Mouse (Mus musculus) MEL (cell line): ENCODE data around the gene Tesmin. TPM values are rescaled to one million over a fixed set of nuclear protein-coding genes. Genes with fewer than 3 reads are reported as not detected.

Experiments
- DNase-seq: peaks from one replicate; pipeline ENCODE4 v3.0.0; 2011; ENCODE audit warnings: low read depth, low spot score
- H3K27ac ChIP-seq: 2 replicates; pipeline ENCODE4 v1.5.1; 2012; ENCODE audit warnings: low read depth, mild to moderate bottlenecking, control low read depth, low read length, moderate library complexity; ENCODE audit not compliant: control insufficient read depth
- H3K27me3 ChIP-seq, 2 experiments: fragments of 150-350 bp in 1 of 2; sonication (generic) in 1 of 2; 2 replicates each; pipeline ENCODE4 v1.6.1; 2012; ENCODE audit warnings: low read length in 2 of 2, mild to moderate bottlenecking in 2 of 2, improper control_type of control experiment in 1 of 2, moderate library complexity in 1 of 2; ENCODE audit not compliant: insufficient read depth in 2 of 2, control insufficient read depth in 1 of 2
- H3K36me3 ChIP-seq, 2 experiments: 2 replicates each; pipeline ENCODE4 v1.6.1; 2012 to 2014; ENCODE audit warnings: low read length in 2 of 2, improper control_type of control experiment in 1 of 2, inconsistent platforms in 1 of 2, mild to moderate bottlenecking in 1 of 2; ENCODE audit not compliant: insufficient read depth in 2 of 2, control insufficient read depth in 1 of 2
- H3K4me1 ChIP-seq, 2 experiments: fragments of 150-350 bp in 1 of 2; sonication (generic) in 1 of 2; 2 replicates each; pipeline ENCODE4 v1.6.1; 2012; ENCODE audit warnings: low read length in 2 of 2, improper control_type of control experiment in 1 of 2, mild to moderate bottlenecking in 1 of 2; ENCODE audit not compliant: insufficient read depth in 2 of 2, control insufficient read depth in 1 of 2
- H3K4me3 ChIP-seq, 2 experiments: fragments of 150-350 bp in 1 of 2; sonication (generic) in 1 of 2; 2 replicates each; pipeline ENCODE4 v1.5.1; 2012; ENCODE audit warnings: low read depth in 2 of 2, low read length in 2 of 2, mild to moderate bottlenecking in 2 of 2, moderate library complexity in 2 of 2, control low read depth in 1 of 2, improper control_type of control experiment in 1 of 2; ENCODE audit not compliant: control insufficient read depth in 1 of 2, insufficient read depth in 1 of 2
- H3K79me2 ChIP-seq: 2 replicates; pipeline ENCODE4 v1.6.1; 2012; ENCODE audit warnings: mild to moderate bottlenecking, low read length, moderate library complexity; ENCODE audit not compliant: control insufficient read depth, poor library complexity, insufficient read depth
- H3K9ac ChIP-seq: 2 replicates; pipeline ENCODE4 v1.6.1; 2012; ENCODE audit warnings: low read depth, mild to moderate bottlenecking, control low read depth, low read length, moderate library complexity; ENCODE audit not compliant: control insufficient read depth, poor library complexity, severe bottlenecking
- H3K9me3 ChIP-seq: fragments of 150-350 bp; sonication (generic); replicated peaks from 2 replicates; pipeline ENCODE4 v1.6.1; 2012; ENCODE audit warnings: mild to moderate bottlenecking, low read length, improper control_type of control experiment, moderate library complexity; ENCODE audit not compliant: insufficient read depth
- BHLHE40 ChIP-seq: IDR thresholded peaks from 2 replicates; pipeline ENCODE4 v1.6.1; 2012; ENCODE audit warnings: low read depth, mild to moderate bottlenecking, inconsistent platforms, low read length, improper control_type of control experiment, borderline replicate concordance
- CHD1 ChIP-seq: IDR thresholded peaks from 2 replicates; pipeline ENCODE4 v1.6.1; 2012; ENCODE audit warnings: low read depth, mild to moderate bottlenecking, inconsistent platforms, low read length, improper control_type of control experiment
- CHD2 ChIP-seq: IDR thresholded peaks from 2 replicates; pipeline ENCODE4 v1.6.1; 2011; ENCODE audit warnings: low read length, improper control_type of control experiment
- CTCF ChIP-seq, 3 experiments: IDR thresholded peaks in 2 of 3; conservative IDR thresholded peaks in 1 of 3; 2 replicates each; pipeline ENCODE4 v1.5.1; 2011 to 2012; ENCODE audit warnings: low read length in 3 of 3, low read depth in 2 of 3, mild to moderate bottlenecking in 2 of 3, improper control_type of control experiment in 1 of 3, inconsistent platforms in 1 of 3, mixed read lengths in 1 of 3, moderate library complexity in 1 of 3; ENCODE audit not compliant: control insufficient read depth in 1 of 3, insufficient read depth in 1 of 3, poor library complexity in 1 of 3, severe bottlenecking in 1 of 3
- ELF1 ChIP-seq: IDR thresholded peaks from 2 replicates; pipeline ENCODE4 v1.6.1; 2014; ENCODE audit warnings: low read depth, mild to moderate bottlenecking, inconsistent platforms, low read length, improper control_type of control experiment, moderate library complexity
- GABPA ChIP-seq: IDR thresholded peaks from 2 replicates; pipeline ENCODE4 v1.6.1; 2012; ENCODE audit warnings: low read depth, mild to moderate bottlenecking, inconsistent platforms, low read length, improper control_type of control experiment, moderate library complexity
- HCFC1 ChIP-seq: IDR thresholded peaks from 2 replicates; pipeline ENCODE4 v1.6.1; 2012; ENCODE audit warnings: low read depth, mild to moderate bottlenecking, inconsistent platforms, low read length, improper control_type of control experiment, moderate library complexity
- JUND ChIP-seq: IDR thresholded peaks from 2 replicates; pipeline ENCODE4 v1.6.1; 2011; ENCODE audit warnings: low read depth, mild to moderate bottlenecking, improper control_type of control experiment, low read length
- KAT2A ChIP-seq: conservative IDR thresholded peaks from 2 replicates; pipeline ENCODE4 v1.6.1; 2012; ENCODE audit warnings: low read depth, low read length, improper control_type of control experiment, inconsistent platforms
- MAFK ChIP-seq: IDR thresholded peaks from 2 replicates; pipeline ENCODE4 v1.6.1; 2011; ENCODE audit warnings: low read depth, mild to moderate bottlenecking, low read length, improper control_type of control experiment, borderline replicate concordance
- MXI1 ChIP-seq: IDR thresholded peaks from 2 replicates; pipeline ENCODE4 v1.6.1; 2011; ENCODE audit warnings: mild to moderate bottlenecking, low read depth, low read length, improper control_type of control experiment
- NRF1 ChIP-seq: IDR thresholded peaks from 2 replicates; pipeline ENCODE4 v1.6.1; 2014; ENCODE audit warnings: low read depth, mild to moderate bottlenecking, inconsistent platforms, low read length, improper control_type of control experiment, moderate library complexity; ENCODE audit not compliant: poor library complexity, insufficient read depth, severe bottlenecking
- POLR2A ChIP-seq, 2 experiments: IDR thresholded peaks; 2 replicates each; pipeline ENCODE4 v1.6.1; 2011 to 2012; ENCODE audit warnings: low read length in 2 of 2, mild to moderate bottlenecking in 2 of 2, control low read depth in 1 of 2, improper control_type of control experiment in 1 of 2, low read depth in 1 of 2, moderate library complexity in 1 of 2; ENCODE audit not compliant: control insufficient read depth in 1 of 2, insufficient read depth in 1 of 2, poor library complexity in 1 of 2
- POLR2AphosphoS2 ChIP-seq: IDR thresholded peaks from 2 replicates; pipeline ENCODE4 v1.6.1; 2011; ENCODE audit warnings: low read length, improper control_type of control experiment
- POLR2AphosphoS5 ChIP-seq: IDR thresholded peaks from 2 replicates; pipeline ENCODE4 v1.6.1; 2012; ENCODE audit warnings: low read depth, borderline replicate concordance, mild to moderate bottlenecking, inconsistent platforms, low read length, moderate library complexity, mixed read lengths
- RAD21 ChIP-seq: IDR thresholded peaks from 2 replicates; pipeline ENCODE4 v1.6.1; 2011; ENCODE audit warnings: mild to moderate bottlenecking, low read depth, low read length, improper control_type of control experiment
- RCOR1 ChIP-seq: IDR thresholded peaks from 2 replicates; pipeline ENCODE4 v1.6.1; 2012; ENCODE audit warnings: low read depth, mild to moderate bottlenecking, inconsistent platforms, low read length, improper control_type of control experiment
- SMC3 ChIP-seq: IDR thresholded peaks from 2 replicates; pipeline ENCODE4 v1.6.1; 2011; ENCODE audit warnings: low read depth, low read length, improper control_type of control experiment
- TAL1 ChIP-seq: IDR thresholded peaks from 2 replicates; pipeline ENCODE4 v1.6.1; 2012; ENCODE audit warnings: mild to moderate bottlenecking, inconsistent platforms, low read length, moderate library complexity, mixed read lengths
- TBP ChIP-seq: IDR thresholded peaks from 2 replicates; pipeline ENCODE4 v1.8.0; 2011; ENCODE audit warnings: low read depth, low read length, improper control_type of control experiment
- TCF12 ChIP-seq: IDR thresholded peaks from 2 replicates; pipeline ENCODE4 v1.6.1; 2014; ENCODE audit warnings: low read depth, mild to moderate bottlenecking, inconsistent platforms, low read length, improper control_type of control experiment, moderate library complexity
- UBTF ChIP-seq: IDR thresholded peaks from 2 replicates; pipeline ENCODE4 v1.6.1; 2012; ENCODE audit warnings: low read depth, mild to moderate bottlenecking, inconsistent platforms, low read length, improper control_type of control experiment, moderate library complexity, borderline replicate concordance; ENCODE audit not compliant: insufficient read depth
- USF2 ChIP-seq, 2 experiments: IDR thresholded peaks; 2 replicates each; pipeline ENCODE4 v1.6.1; 2011 to 2012; ENCODE audit warnings: improper control_type of control experiment in 2 of 2, low read length in 2 of 2, borderline replicate concordance in 1 of 2, inconsistent platforms in 1 of 2, low read depth in 1 of 2, mild to moderate bottlenecking in 1 of 2; ENCODE audit not compliant: insufficient read depth in 1 of 2
- ZC3H11A ChIP-seq: IDR thresholded peaks from 2 replicates; pipeline ENCODE4 v1.6.1; 2012; ENCODE audit warnings: low read depth, mild to moderate bottlenecking, inconsistent platforms, low read length, improper control_type of control experiment
- ZNF384 ChIP-seq: IDR thresholded peaks from 2 replicates; pipeline ENCODE4 v1.6.1; 2012; ENCODE audit warnings: low read depth, mild to moderate bottlenecking, inconsistent platforms, low read length, improper control_type of control experiment
- polyA plus RNA-seq, 2 experiments: library from polyadenylated mRNA; stranded (reverse) in 1 of 2; unstranded in 1 of 2; fragments of >175 nt in 1 of 2; fragments of >200 nt in 1 of 2; gene quantifications; 2 replicates each; pipeline versions ENCODE4 v1.2.1 to v1.2.4; 2012; ENCODE audit warnings: low replicate concordance in 2 of 2, low read depth in 1 of 2; ENCODE audit not compliant: insufficient read length in 2 of 2, insufficient read depth in 1 of 2, missing spikeins in 1 of 2
- total RNA-seq: library from RNA; depleted of rRNA; stranded (reverse); fragments of 300-350 nt; gene quantifications from 2 replicates; pipeline ENCODE4 v1.2.3, GENCODE M21; 2012

Gene Tesmin
- total and polyA plus RNA-seq, 3 experiments: 2.1 to 2.2 TPM; not detected in 1

GRCm38 (mm10) chr19:3405531-3406281 is 17.0 kb downstream of the Tesmin start:
- Histone ChIP-seq H3K36me3 (no peaks in the 10 kb centered on the region), H3K9ac (no peak overlapping the region), H3K4me1 (no peaks in the 10 kb centered on the region), H3K79me2 (no peaks in the 10 kb centered on the region), H3K9me3 (no peaks in the 10 kb centered on the region), H3K4me3 (no peak overlapping the region), H3K27ac (no peak overlapping the region), H3K27me3 (no peaks in the 10 kb centered on the region)
- DNase-seq: no peak
- TF ChIP-seq RAD21 (no peak), CHD2 (no peak), RCOR1 (no peak), SMC3 (no peak), GABPA (no peak), POLR2A (IDR thresholded peaks at IDR 0.05; ENCODE audit: control insufficient read depth in 1 of 2, insufficient read depth in 1 of 2, low read depth in 1 of 2, low read length in 2 of 2, poor library complexity in 1 of 2) (no peak), TBP (no peak), BHLHE40 (no peak), POLR2AphosphoS5 (no peak), MXI1 (no peak), USF2 (IDR thresholded peaks at IDR 0.05; ENCODE audit: borderline replicate concordance in 1 of 2, insufficient read depth in 1 of 2, low read depth in 1 of 2, low read length in 2 of 2) (no peak), POLR2AphosphoS2 (no peak), HCFC1 (no peak), TCF12 (no peak), JUND (no peak), ZC3H11A (no peak), UBTF (no peak), KAT2A (no peak), ELF1 (no peak)

DNA sequence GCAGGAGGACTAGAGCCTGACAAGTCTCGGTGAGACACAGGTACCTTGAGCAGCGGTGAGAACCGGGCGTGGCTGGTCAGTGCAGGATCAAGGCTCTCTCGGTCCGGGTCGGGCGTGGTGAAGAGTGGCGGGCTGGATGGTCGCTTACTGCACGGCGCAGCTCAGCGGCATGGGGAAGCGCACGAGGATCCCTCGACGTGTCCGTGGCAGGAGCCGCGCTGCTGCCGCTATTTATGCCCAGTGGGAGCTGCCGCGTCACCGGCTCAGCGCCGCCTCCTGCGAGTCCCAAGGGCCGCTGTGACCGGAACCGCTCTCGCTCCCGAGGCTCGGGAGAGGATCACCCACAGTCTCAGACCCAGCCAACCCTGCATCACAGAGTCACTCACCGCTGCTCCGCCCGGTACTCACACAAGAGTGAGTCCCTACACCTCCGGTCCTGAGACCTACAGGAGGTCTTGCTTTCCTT is 25.6 kb downstream of the Tesmin start, which contains the start of gene Gal:
Gal (minus strand) TSS at position 277 of the 466 bp plus-strand sequence.
- Histone ChIP-seq H3K4me1 (no peaks in the 10 kb centered on the region), H3K27me3 (no peaks in the 10 kb centered on the region; a peak in 1 of 4 replicates), H3K36me3 (no peaks in the 10 kb centered on the region), H3K27ac (no peak within 1 kb of the TSS), H3K9ac (no peak within 1 kb of the TSS), H3K9me3 (no peaks in the 10 kb centered on the region), H3K4me3 (no peak within 1 kb of the TSS), H3K79me2 (no peaks in the 10 kb centered on the region)
- no peak for DNase-seq
- TF ChIP-seq POLR2AphosphoS2: no peak
- TF ChIP-seq CHD1: no peak
- TF ChIP-seq MAFK: no peak
- TF ChIP-seq ZC3H11A: no peak
- TF ChIP-seq ELF1: no peak
- TF ChIP-seq JUND: no peak
- TF ChIP-seq TAL1: no peak
- no peak for TF ChIP-seq USF2 (IDR thresholded peaks at IDR 0.05; ENCODE audit: borderline replicate concordance in 1 of 2, insufficient read depth in 1 of 2, low read depth in 1 of 2, low read length in 2 of 2)
- no peak for TF ChIP-seq NRF1
- no peak for TF ChIP-seq ZNF384
- TF ChIP-seq BHLHE40: no peak
- TF ChIP-seq CTCF (IDR thresholded peaks at IDR 0.05 in 2 of 3, conservative IDR thresholded peaks at IDR 0.05 in 1 of 3; ENCODE audit: control insufficient read depth in 1 of 3, insufficient read depth in 1 of 3, low read depth in 2 of 3, low read length in 3 of 3, poor library complexity in 1 of 3, severe bottlenecking in 1 of 3): no peak
